In genomic region chr3:84403389-84403788, GRCm38 (mm10) we compare ENCODE assay signal across 16 mouse cellular contexts.
DNase-seq lines count a peak whose midpoint lies in the region; ATAC-seq lines count a peak whose summit lies in the region.
"Had no signal": no experiment of that assay in that cellular context is flagged by ENCODE, and none has a peak within 500 bp of the region (broad histone marks: within the 10 kb centered on the region; RNA-seq: fewer than 3 reads in every experiment).

No protein-coding gene starts in this region.

- intact Hi-C loops in heart, postnatal 14 days (cut with DNase I), result no loop called here

- no peaks in the 10 kb centered on the region for H3K4me1 ChIP-seq in kidney, embryonic 14.5 days (ENCODE audit: control insufficient read depth, insufficient read depth, low read length)
- peaks cover under 1% of the 10 kb centered on the region; the same call in 1 of the 2 replicates for H3K4me1 ChIP-seq in intestine, embryonic 16.5 days (ENCODE audit: control insufficient read depth, insufficient read depth, low read length)

- H3K27ac ChIP-seq in kidney, embryonic 14.5 days (ENCODE audit: low read depth, low read length), result no peak overlapping the region
- H3K27ac ChIP-seq in intestine, embryonic 16.5 days (ENCODE audit: low read length), result no peak overlapping the region
- H3K27ac ChIP-seq: hindbrain, embryonic 12.5 days; neural tube, embryonic 15.5 days had no signal

- no peaks in the 10 kb centered on the region for H3K9me3 ChIP-seq in kidney, embryonic 14.5 days (ENCODE audit: control insufficient read depth, low read length)
- H3K9me3 ChIP-seq in intestine, embryonic 16.5 days (ENCODE audit: control insufficient read depth, low read length), result no peaks in the 10 kb centered on the region
- H3K9me3 ChIP-seq: forebrain, embryonic 10.5 days; G1E; hindbrain, embryonic 12.5 days; neural tube, embryonic 15.5 days had no signal

- no peak for DNase-seq in frontal cortex, postnatal 14 days (ENCODE audit: low spot score in 2 of 2)
- peak; percentile 38 for DNase-seq in kidney, postnatal 10 days
- peak; percentile 84 for DNase-seq in adipocyte (ENCODE audit: low spot score)
- DNase-seq in heart, postnatal 14 days, result peak; percentile 21 to 40
- DNase-seq in cerebellum, adult 9-11 months, result no peak
- DNase-seq: cerebellum, adult 8-10 months; gastrocnemius, postnatal 10 days; kidney, adult 11 months; liver, postnatal 0 days had no signal

- no peak overlapping the region for H3K4me3 ChIP-seq in kidney, embryonic 14.5 days (ENCODE audit: low read length)
- H3K4me3 ChIP-seq in intestine, embryonic 16.5 days (ENCODE audit: low read length), result no peak overlapping the region
- H3K4me3 ChIP-seq: forebrain, embryonic 10.5 days; hindbrain, embryonic 12.5 days; neural tube, embryonic 15.5 days had no signal

- H3K36me3 ChIP-seq in kidney, embryonic 14.5 days (ENCODE audit: control insufficient read depth, insufficient read depth, low read length), result no peaks in the 10 kb centered on the region
- no peaks in the 10 kb centered on the region for H3K36me3 ChIP-seq in intestine, embryonic 16.5 days (ENCODE audit: control insufficient read depth, insufficient read depth, low read length)
- H3K36me3 ChIP-seq: forebrain, embryonic 10.5 days; G1E; hindbrain, embryonic 12.5 days; neural tube, embryonic 15.5 days had no signal

- WGBS in kidney, embryonic 14.5 days, result 71% methylated on average over 5 of the region's 5 CpGs
- WGBS in intestine, embryonic 16.5 days, result 46% methylated on average over 5 of the region's 5 CpGs

- H3K9ac ChIP-seq in kidney, embryonic 14.5 days (ENCODE audit: low read depth, low read length), result no peak overlapping the region
- no peak overlapping the region for H3K9ac ChIP-seq in intestine, embryonic 16.5 days (ENCODE audit: low read depth, low read length)
- H3K9ac ChIP-seq: hindbrain, embryonic 12.5 days; liver, postnatal 0 days; neural tube, embryonic 15.5 days had no signal

- H3K27me3 ChIP-seq in kidney, embryonic 14.5 days (ENCODE audit: control insufficient read depth, insufficient read depth, low read length), result no peaks in the 10 kb centered on the region
- H3K27me3 ChIP-seq in intestine, embryonic 16.5 days (replicated peaks; ENCODE audit: control insufficient read depth, insufficient read depth, low read length), result no peaks in the 10 kb centered on the region
- H3K27me3 ChIP-seq: hindbrain, embryonic 12.5 days; neural tube, embryonic 15.5 days had no signal

- ATAC-seq in frontal cortex, adult (ENCODE audit: low TSS enrichment), result peak; percentile 71
- no peak for ATAC-seq in kidney, embryonic 14.5 days (ENCODE audit: low FRiP score, low TSS enrichment)
- no peak for ATAC-seq in intestine, embryonic 16.5 days
- ATAC-seq: liver, postnatal 0 days had no signal

- H3K4me2 ChIP-seq in kidney, embryonic 14.5 days (replicated peaks; ENCODE audit: low read depth, low read length), result no peak overlapping the region
- H3K4me2 ChIP-seq in intestine, embryonic 16.5 days (ENCODE audit: low read depth, low read length), result no peak overlapping the region
- H3K4me2 ChIP-seq: hindbrain, embryonic 12.5 days; neural tube, embryonic 15.5 days had no signal

Comparison
In these comparisons a context has a peak if more than half of its experiments do, and no peak if none do; other contexts are left out.
1. DNase-seq: peak in kidney, postnatal 10 days (single experiment), adipocyte (single experiment) and heart, postnatal 14 days (2 of 2); none in frontal cortex, postnatal 14 days (0 of 2) and cerebellum, adult 9-11 months (single experiment).